Mouse (Mus musculus): Measurements from ENCODE around the gene Hoxb5. TPM values are rescaled to one million over a fixed set of nuclear protein-coding genes. Genes with fewer than 3 reads are reported as not detected.

Hoxb5 gene
- polyA plus RNA-seq, 3 experiments from 2014 or later = not detected

DNA sequence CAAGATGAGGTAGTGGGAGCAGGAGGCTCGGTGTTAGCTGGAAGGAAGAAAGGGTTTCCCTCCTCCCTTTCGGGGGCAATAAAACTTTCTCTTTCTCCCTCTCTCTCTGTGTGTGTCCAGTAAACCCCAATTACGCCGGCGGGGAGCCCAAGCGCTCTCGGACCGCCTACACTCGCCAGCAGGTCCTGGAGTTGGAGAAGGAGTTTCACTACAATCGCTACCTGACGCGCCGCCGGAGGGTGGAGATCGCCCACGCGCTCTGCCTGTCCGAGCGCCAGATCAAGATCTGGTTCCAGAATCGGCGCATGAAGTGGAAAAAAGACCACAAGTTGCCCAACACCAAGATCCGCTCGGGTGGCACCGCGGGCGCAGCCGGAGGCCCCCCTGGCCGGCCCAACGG, 16.8 kb downstream of the Hoxb5 start:
- no peak for ATAC-seq

DNA sequence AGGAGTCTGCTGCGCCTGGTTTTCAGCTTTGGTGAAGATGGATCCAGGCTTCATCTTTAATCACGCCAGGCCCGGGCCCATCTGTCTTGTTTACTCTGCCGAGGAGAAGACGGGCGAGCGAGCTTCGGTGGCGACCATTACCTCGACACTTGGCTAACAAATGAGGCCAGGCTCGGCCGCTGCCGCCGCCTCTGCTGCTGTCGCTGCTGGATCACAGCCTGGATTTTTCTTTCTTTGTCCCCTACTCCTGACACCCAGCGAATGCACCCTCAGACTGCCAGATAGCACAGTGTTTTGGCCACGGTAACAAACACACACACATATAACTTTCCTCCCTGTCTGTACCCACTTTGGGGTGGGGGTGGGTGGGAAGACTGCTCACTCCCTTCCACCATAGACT, 17.6 kb downstream of the Hoxb5 start:
- ATAC-seq = no peak

DNA sequence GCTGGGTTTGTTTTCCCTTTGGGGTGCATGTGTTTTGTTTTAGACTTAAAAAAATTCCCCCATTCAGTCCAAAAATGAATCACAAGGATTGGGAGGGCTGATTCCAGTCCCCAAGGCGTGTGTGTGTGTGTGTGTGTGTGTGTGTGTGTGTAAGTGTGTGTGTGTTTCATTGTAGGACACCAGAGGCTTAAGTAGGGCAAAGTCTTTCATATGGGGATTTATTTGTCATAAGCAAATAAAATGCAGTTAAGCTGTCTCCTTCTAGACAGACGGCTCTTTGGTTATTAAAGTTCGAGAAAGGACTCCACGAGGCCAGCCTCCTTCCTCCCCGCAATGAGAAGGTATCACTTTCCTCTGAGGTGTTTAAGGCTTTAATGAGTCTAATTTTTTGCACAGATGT, 18.7 kb downstream of the Hoxb5 start:
- no peak for ATAC-seq

DNA sequence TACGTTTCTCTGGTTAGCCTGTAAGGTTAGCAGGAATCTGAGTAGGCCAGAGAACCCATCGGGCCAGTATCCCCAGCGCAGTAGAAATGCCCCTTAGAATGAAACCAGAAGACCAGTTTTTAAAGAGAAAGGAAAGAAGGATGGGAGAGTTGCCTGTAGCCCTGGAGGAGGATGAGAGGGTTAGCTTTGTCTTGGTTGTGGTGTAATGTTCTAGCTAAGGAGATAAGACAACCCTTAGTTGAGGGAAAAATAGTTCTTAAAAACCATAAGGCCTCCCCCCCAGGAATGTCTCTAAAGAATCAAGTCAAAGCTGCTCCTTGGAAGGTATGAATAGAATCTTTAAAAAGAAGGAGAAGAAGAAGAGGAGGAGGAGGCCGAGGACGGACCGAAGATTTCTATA, 19.6 kb downstream of the Hoxb5 start:
- ATAC-seq = no peak

DNA sequence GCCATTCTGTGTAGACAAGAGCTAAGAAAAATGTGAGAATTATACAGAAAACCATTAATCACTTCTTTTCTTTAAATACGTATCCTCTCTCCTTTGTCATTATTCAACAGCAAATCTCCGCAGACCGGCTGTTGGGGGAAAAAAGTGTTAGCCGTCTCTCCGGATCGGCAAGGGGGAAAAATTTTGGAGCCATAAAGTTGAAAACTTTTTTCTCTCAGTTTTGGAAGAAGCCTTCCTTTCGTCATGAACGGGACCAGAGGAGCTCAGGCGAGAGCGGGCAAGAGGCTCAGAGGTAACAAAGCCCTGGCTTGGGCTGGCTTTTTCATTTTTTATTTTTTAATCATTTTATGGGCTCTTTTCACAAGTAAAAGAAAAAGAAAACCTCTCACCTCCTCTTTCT, 20.0 kb downstream of the Hoxb5 start, which contains the start of gene Hoxb3:
Gene Hoxb3 (plus strand): TSS at position 173 of the 400 bp plus-strand sequence.
- no peak for ATAC-seq

DNA sequence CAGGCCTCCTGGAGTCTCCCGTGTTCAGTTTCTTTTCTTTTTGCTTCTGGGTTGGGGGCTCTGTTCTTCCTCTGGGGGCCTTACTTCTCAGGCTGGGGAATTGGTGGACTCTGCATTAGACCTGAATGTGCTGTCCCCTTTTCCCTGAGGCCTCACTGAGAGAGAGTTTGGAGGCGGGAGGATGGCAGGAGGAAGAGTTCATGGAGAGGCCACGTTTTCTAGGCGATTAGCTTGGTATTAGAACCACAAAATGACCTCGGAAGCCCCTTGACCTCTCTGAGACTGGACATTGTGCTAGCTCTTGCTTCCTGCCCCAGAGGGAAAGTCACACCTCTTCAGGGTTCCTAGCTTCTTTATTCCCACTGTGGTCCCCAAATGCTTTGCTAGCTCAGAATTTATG, 21.0 kb downstream of the Hoxb5 start:
- no peak for ATAC-seq

DNA sequence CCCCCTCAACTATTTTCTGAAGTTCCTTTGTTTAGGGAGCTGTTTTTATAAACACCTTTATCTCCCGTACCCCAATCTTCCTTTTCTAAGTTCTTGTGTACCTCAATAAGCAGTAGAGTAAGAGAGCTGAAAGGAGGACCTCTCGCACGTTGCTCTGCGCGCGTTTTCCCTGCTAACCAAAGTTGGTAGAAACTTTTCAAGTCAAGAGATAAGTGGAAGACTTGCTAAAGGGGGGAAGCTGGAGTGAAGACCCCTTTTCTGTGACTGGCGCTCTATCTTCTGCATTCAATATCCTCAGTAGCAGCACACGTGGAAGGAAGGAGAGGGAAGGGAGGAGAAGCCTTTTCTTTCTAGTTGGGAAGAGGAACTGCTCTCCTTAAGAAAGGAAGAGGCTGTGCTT, 21.8 kb downstream of the Hoxb5 start:
- no peak for ATAC-seq

DNA sequence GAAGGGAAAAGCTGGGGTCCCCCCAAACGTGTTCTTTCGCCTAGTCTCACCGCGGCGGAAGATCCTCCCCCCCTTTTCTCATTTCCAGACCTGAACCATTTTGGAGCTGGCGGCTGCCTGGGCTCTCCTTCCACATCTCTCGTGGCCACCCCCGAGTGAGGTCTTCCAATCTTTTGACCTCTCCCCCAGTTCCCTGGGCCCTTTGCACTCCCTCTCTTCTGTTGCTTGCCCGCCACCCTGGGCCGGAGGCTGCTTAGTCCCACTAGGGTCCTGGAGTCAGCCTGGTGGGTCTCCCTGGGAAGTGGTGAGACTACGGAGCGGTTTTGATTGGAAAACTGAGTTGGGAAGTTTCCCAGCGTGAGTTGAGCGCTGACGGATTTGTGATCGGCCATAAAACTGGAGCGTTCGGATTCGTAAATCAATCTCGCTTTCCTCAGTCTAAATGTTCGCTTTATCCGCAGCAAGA, 22.6 kb downstream of the Hoxb5 start:
- no peak for ATAC-seq

DNA sequence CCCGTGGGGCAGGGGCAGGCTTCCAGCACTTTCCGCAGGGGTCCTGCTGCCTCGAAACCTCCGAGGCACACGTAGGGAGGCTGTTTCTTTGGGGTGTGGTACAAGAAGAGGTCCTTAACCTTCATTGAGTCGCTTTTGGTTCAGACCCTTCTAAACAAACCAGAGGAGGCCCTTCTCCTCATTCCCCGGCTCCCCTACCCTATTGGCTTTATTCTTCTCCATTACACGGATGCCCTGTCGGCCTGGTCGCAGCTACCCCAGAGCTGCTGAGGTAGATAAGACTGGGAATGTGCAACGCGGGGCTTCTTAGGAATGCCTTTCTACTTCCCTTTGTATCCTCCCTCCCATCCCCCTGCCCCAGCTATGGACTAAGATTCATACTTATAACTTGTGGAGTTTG, 23.6 kb downstream of the Hoxb5 start:
- ATAC-seq = no peak

DNA sequence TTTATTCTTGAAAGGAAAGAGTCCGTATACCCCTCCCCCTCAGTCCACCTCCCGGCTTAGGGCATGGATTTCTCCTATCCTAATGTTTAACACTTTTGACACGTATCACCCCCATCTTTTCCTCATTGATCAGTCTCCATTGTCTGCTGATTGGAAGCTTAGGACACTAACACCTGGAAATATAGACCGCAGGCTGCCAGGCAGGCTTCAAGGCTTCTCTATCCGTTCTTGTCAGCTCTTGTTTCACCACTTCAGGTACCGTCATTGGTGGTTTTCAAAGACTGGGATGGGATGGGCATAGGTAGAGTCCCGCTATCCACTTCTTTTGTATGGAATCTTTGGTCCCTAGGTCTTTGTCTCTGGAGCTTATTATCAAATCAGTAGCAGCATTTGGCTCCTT, 24.0 kb downstream of the Hoxb5 start:
- no peak for ATAC-seq

DNA sequence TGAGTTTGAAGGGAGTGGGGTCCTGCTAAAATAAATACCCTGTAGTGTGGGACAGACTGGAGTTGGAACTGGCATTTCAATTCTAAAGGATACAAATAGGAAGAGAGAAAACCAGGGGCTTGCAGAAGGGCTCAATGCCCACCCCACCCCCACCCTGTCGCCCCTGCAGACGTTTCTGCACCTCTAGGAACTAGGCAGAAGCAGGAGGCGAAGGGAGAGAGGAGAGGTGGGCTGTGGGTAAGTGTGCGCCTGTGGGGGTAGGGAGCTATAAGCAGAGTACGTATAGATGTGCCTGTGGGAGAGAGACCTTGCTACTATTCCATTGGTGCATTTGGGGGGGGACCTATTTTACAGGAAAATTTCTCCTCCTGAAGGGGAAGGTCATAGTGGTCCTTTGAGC, 24.6 kb downstream of the Hoxb5 start:
- no peak for ATAC-seq

DNA sequence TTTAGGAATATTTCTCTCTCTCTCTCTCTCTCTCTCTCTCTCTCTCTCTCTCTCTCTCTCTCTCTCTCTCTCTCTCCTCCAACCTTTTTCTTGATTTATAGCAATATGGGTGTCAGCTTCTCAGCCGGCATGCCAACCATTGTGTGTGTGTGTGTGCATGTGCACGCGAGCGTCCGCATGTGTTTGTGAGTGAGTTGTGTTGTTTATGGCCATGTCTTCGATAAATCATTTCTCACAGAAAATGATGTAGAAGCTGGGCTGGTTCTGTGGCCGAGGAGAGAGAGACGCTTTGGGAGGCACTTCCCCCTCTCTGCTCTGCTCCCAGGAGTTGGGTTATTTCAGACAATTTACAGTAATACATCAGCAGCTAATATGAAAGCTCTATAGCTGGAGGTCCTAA, 25.5 kb downstream of the Hoxb5 start:
- ATAC-seq = no peak

DNA sequence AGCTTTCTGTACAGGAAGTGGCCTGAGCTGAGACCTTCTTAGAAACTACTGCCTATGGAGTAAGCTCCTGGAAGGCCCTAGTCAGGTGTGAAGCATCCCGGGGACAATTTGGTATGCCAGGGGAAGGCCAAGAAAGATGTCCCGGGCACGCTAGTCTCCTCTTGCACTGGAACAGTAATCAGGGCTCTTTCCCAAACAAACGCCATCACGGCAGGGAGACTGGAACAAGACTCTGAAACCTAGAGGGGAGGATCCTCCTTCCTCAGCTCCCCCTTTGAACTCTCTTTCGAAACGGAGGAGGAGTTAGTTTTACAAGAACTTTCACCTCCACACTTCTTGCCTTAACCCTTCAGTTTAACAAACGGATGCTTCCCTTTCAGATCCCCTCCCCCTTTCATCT, 29.0 kb downstream of the Hoxb5 start:
- ATAC-seq = no peak

DNA sequence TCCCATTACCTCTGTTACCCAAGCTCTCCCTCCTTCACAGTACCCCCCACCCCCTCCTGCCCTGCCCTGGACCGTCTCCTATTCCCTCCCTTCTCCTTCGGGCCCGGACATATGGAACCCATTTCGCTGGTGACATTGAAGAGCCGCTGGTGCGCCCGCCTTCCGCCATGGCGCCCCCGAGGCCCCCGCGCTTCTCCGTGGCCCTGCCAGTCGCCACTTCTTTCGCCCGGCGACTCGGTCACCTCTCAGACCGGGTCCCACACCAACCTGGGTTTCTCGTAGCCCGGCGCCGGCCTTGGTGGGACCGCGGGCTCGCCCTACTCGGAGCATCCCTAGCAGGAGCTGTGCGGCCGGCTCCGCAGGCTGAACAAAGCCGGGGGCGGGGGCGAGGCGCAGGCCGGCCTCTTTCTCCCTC, 29.5 kb downstream of the Hoxb5 start:
- no peak for ATAC-seq

DNA sequence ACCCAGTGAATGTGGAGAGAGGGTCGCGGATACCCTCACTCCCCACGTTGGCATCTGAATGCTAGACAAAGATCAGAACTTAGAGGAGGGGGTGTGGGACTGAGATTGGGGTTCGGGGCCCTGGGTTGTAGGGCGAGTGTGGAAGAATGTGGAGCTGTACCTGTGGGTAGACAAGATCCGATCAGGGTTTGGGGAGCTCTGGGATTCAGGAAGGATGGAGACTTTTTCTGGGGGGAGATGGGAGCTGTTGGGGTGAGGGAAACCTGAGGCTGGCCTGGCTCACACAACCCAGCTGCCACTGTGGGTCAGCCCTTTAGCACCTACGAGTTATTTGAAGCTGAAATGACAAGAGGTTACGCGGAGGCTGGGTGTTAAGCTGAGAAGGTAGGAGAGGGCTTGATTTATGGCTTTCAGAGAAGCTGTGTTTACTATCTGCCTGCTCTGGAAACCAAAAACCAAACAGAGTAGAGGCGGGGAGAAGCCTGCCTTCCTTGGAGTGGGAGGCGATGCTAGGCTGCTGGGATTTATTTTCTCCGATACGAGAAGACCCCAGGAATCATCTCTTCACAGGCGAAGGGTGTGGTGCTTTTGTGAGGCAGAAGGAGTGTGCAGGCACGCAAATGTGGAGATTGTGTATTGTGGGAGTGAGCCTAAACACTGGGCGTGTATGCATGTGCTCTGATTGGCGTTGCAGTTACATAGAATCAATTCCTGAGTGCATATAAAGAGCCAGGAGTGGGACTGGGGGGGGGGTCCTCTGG, 30.3 kb downstream of the Hoxb5 start:
- ATAC-seq = no peak

DNA sequence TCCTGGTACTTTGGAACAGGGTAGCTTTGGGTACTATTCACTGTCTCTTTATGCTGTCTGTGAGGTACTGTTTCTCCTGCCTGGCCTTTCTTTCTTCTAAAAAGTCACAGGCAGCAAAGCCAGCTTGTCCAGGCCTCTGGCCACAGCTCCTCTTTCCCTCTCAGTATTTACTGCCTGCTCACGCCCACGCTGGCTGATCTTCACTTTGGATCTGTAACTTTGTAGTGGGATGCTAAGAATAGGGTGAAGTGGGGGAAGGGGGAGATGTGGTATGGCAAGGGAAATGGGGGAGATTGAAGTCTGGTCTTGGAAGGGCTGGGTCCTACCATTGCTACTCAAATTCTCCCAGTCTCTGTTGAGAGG, 30.8 kb downstream of the Hoxb5 start:
- ATAC-seq = no peak

DNA sequence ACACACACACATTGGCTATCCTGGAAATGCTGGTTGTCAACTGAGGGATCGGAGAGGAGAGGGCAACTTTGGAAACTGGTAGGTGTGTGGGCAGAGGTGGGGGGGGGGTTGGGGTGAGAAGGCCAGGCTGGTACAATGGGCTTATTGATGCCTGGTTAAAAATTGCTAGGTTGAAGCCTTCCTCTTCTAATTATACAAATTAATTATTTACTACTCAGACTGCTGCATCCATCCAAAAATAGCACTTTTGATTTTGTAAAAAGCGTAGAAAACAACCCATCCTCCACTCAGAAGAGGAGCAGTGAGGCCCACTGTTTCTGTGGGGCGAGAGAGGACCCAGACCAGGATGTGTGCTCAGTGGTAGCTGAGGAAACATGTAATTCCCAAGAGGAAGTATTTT, 31.9 kb downstream of the Hoxb5 start:
- ATAC-seq = no peak

DNA sequence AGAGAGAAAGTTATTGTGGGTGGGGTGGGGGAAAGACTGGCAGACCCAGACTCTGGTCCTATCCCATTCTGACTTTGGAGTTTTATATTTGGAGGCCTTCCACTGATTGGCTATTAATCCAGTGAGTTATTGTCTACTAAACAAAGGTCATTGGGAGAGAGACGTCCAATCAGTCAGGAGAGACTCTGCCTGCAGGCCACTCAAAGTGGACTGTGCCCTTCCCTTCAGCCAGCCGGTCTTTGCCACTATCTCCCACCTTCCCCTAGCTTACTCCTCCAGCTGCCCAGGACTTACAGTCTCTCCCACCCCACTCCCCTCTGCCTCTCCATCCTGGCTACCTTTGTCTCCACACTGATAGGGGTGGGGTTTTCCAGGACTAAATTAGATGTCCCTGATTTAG, 33.5 kb downstream of the Hoxb5 start:
- no peak for ATAC-seq

DNA sequence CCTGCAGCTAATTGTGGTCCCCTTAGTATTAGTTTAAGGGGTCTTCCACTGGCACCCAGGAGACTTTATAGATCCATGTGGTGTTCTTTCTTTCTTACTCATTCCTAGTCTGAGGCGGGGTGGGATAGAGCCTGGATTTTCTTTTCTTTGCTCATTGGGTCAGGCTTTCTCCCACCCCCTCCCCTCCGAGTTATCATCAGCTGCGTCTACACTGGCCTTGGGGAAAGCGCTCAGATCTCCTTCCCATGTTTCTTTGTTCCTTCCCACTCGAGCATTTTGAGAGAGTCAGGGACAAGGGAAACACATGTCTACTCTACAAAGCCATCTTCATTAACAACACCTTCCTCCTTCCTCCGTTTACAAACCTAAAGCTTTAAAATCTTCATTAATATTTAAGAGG, 33.9 kb downstream of the Hoxb5 start:
- ATAC-seq = no peak

DNA sequence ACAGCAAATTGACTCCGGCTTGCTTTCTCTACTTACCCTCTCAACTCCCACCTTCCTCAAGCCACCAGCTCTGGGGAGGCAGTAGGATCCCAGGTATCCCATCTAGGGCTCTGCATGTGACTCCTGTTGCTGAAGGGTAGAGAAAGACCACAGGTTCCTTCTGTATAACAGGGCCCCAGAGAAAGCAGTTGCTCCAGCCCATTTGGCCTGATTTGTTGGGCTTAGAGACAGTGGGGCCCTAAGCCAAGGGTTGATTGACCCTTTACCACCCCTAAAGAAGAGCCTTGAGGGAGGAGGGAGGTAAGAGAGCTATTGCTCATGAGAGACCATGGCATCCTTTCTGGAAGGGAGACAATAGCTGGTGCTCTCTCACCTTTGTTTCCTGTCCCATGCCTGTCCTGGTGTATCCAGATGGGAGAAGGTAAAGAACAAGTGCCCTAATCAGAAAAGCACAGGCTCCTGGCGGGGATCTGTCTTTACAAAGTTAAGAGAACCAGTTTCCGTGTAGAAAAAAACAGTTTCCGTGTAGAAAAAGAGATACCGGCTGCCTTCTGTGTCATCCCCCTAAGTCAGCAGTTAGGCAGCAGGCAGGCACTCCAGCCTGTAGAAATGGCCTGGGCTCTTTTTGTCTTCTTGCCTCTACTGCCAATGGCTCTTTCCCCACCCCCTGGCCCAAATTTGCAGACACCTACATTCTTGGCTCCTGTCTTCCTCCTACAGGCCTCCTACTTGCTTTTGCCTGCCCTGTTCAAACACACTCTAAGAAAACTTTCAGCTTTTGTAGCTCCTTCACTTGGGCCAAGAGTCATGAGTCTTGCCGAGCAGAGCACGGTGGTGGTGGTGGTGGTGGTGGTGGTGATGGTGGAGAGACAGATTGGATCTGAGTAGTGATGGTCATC, 36.1 kb downstream of the Hoxb5 start:
- no peak for ATAC-seq

DNA sequence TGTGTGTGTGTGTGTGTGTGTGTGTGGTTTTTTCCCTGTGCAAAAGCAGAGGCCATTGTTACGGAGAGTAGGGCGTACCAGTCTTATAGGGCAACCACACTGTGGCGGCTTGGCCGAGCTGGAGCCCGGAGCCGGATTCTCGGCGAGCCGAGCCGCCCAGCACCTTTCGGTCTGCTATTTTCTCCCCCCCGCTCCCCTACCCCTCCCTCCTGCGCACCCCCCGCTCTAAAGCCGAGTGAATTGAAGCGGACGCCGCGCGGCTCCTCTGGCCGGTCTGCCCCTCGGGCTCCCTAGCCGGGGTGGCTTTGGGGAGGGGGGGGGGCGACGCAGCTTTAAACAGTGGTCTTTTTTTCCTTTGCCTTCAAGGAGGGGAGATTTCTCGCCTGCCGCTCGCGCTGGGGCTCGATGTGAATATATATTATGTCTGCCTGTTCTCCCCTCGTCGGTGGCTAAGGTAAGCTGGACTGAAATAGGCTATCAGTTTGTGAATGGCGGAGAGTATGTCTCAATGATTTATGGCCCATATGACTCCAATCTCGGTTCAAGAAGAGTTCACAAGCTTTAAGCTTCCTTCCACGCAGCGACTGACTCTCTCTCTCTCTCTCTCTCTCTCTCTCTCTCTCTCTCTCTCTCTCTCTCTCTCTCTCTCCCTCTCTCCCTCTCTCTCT, 37.7 kb downstream of the Hoxb5 start:
- no peak for ATAC-seq

DNA sequence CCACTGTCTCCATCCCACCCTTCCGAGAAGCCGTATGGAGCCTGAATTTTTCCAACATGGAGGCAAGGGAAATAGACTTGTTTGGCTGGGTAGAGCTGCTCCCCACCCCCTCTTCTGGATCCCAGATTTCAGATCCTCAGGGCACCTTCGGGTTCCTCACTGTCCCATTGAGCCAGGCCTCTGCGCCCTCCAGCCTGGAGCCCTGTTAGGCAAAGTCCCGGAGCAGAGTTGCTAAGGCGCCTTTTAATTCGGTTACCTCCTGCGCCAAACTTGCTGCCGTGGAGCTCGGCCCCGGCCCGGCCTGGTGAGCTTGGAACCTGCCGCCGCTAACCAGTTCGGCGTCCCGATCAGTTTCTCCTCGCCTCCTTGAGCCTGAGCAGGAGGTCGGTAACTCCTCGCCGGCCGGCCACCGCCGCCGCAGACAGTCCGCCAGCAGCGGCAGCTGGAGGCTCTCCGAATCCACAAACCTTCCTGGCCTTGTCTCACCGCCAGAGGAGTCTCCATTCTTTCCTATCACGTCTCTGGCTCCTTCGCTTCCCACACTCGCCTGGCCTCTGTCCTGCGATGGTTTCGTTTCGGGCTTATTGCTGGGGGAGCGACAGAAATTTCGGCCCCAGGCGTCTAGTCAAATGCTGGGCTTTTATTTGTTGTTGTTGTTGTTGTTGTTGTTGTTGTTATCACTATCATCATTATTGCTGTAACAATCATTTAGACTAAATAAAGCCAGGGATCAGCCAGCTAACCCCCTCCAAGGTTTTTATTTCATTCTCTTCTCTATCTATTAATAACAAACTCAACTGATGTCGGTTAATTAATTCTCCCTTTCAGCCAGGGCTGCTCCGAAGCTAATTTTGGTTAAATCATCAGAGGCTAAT, 38.8 kb downstream of the Hoxb5 start:
- ATAC-seq = no peak

DNA sequence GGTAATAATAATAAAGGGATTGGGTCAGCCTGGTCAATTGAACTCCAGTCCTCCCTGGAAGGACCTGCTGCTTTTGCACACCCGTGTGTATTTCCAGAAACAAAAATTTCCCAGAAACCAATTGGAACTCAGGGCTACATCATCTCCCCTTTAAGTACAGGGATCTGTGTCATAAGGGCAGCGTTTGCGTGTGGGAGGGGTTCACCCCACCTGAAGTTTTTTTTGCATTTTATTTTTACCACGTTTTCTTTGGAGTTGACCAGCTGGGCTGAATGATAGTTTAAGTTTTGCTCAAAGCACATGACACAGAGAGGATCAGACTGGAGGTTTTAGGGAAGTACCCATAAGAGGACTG, 39.4 kb downstream of the Hoxb5 start:
- no peak for ATAC-seq

All from inflammation-experienced regulatory T-cells, adult 6 months (primary cell).